Mouse (Mus musculus) lung, adult 18-20 months (tissue): Measurements from ENCODE around the gene Akirin2.
"Not testable (repeated sequence)": the region's sequence is repeated elsewhere in the genome, so short reads cannot be mapped to it uniquely, and the experiment has no call there.

ENCODE experiments used
- DNase-seq, 2 experiments: peaks; one replicate each; pipeline ENCODE4 v3.0.0; 2022; ENCODE audit warnings: mixed read lengths in 2 of 2

Akirin2 gene

GRCm38 (mm10) chr4:34550748-34551097 is at the start of gene Akirin2:
Akirin2 (plus strand) TSS chr4:34550937.
- DNase-seq = no peak

GRCm38 (mm10) chr4:34510305-34510704 is 40.4 kb upstream of the Akirin2 start:
- DNase-seq = peak in 1 of 2 experiments; percentile 32

GRCm38 (mm10) chr4:34522846-34523245 is 27.9 kb upstream of the Akirin2 start:
- DNase-seq = peak; percentile 6 to 15

GRCm38 (mm10) chr4:34523586-34523985 is 27.2 kb upstream of the Akirin2 start:
- DNase-seq = no peak

GRCm38 (mm10) chr4:34526771-34527170 is 24.0 kb upstream of the Akirin2 start:
- no peak for DNase-seq

GRCm38 (mm10) chr4:34528430-34529100 is 22.2 kb upstream of the Akirin2 start:
- no peak for DNase-seq

- no peak for DNase-seq
Measured at GRCm38 (mm10) chr4:34529379-34529778, 21.4 kb upstream of the Akirin2 start.

GRCm38 (mm10) chr4:34529941-34530340 is 20.8 kb upstream of the Akirin2 start:
- DNase-seq = no peak

GRCm38 (mm10) chr4:34549981-34550747 is 573 bp upstream of the Akirin2 start:
- peak; percentile 98 for DNase-seq

- peak; percentile 54 to 77 for DNase-seq
Measured at GRCm38 (mm10) chr4:34551098-34551809, 517 bp downstream of the Akirin2 start.

GRCm38 (mm10) chr4:34551966-34552365 is 1.2 kb downstream of the Akirin2 start:
- no peak for DNase-seq

GRCm38 (mm10) chr4:34554596-34554995 is 3.9 kb downstream of the Akirin2 start:
- no peak for DNase-seq

GRCm38 (mm10) chr4:34555604-34556003 is 4.9 kb downstream of the Akirin2 start:
- no peak for DNase-seq

- no peak for DNase-seq
Measured at GRCm38 (mm10) chr4:34556183-34556582, 5.4 kb downstream of the Akirin2 start.

GRCm38 (mm10) chr4:34560971-34561370 is 10.2 kb downstream of the Akirin2 start:
- peak; percentile 33 to 35 for DNase-seq

GRCm38 (mm10) chr4:34566226-34566625 is 15.5 kb downstream of the Akirin2 start:
- DNase-seq = no peak

GRCm38 (mm10) chr4:34572876-34573275 is 22.1 kb downstream of the Akirin2 start:
- no peak for DNase-seq

GRCm38 (mm10) chr4:34577028-34577427 is 26.3 kb downstream of the Akirin2 start:
- no peak for DNase-seq

- no peak for DNase-seq
Measured at GRCm38 (mm10) chr4:34579215-34579614, 28.5 kb downstream of the Akirin2 start.

- DNase-seq = not testable (repeated sequence)
Measured at GRCm38 (mm10) chr4:34581489-34581888, 30.8 kb downstream of the Akirin2 start.

- no peak for DNase-seq
Measured at GRCm38 (mm10) chr4:34581990-34582389, 31.3 kb downstream of the Akirin2 start.

GRCm38 (mm10) chr4:34582476-34582875 is 31.7 kb downstream of the Akirin2 start:
- DNase-seq = peak in 1 of 2 experiments; percentile 3

GRCm38 (mm10) chr4:34583427-34583826 is 32.7 kb downstream of the Akirin2 start:
- DNase-seq = no peak
